Mouse (Mus musculus) induced T-regulatory cell, adult 2 months (primary cell): ENCODE results near the gene Slc25a25.
A peak's percentile ranks its signal among the peaks of the same experiment; 100 is the strongest.

Experiments
- DNase-seq: peaks from one replicate; pipeline ENCODE4 v3.0.0-alpha.2; 2012; ENCODE audit warnings: low read depth

The Slc25a25 gene

DNA sequence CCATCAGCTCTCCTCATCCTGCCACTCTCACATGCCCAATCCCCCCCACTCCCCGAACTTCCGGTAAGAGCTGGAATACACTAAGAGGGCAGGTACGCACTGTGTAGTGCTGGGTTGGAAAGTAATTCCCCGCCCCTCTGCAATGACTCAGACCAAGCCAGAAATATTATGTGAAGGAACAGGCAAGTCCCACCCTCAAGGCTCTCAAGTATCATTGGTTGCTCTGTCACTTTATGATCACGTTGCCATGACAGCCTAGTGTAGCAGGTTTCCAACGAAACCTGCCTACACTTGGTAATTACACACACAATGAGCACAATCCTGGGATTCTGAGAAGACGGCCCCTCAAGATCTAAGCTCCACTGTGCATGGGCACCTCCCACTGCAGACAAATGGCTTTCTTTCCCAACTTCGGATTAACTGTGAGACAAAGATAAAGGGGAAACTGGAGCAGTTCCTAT, 23.0 kb downstream of the Slc25a25 start:
- peak; percentile 52 for DNase-seq

DNA sequence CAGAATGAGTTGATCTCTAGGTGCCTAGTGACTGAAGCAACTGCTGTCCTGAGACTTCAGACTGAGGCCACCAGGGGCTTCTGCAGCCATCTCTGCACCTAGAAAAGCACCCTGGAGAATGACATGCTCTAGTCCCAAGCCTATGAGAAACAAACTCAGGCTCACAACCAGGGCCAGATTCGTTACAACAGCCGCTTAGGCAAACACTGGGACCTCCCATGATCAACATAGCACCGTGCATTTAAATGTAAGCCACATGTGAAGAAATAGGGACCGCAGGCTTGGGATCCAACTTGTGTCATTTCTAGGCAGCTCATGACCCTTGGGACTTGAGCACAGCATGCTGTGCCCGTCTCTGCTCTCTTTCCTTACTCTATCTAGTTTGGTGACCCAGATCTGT, 23.5 kb downstream of the Slc25a25 start:
- no peak for DNase-seq

DNA sequence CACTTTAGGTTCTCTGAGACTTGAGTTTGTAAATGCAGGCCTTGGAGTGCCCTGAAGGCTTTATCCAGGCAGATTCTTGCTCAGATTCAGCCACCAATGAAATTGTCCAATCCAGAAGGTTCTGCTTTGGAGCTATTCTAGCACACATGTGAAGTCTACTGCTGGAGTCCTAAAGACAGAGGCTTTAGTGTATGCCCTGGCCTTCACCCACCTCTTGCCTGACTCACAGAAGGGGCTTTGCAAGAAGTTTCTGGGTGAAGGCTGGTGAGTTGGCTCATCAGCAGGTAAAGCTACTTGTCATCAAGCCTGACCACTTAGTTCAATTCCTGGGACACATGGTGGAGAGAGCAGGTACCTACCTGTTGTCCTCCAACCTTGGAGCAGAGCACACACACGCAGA, 25.1 kb downstream of the Slc25a25 start:
- no peak for DNase-seq

DNA sequence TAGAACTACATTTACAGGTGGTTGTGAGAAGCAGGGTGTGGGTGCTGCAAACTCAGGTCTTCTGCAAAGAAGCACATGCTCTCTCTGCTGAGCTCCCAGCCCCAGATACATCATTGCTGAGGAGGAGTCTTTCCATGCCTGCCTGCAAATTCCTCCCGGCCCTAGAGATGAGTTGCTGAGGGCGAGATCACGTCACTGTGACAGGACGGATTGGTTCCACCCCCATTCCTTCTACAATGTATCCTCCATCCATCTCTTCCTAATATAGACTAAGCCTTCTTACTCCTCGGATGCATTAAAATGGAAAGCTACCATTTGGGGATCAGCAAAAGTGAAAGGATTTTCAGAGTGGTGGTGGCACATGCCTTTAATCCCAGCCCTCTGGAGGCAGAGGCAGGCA, 25.7 kb downstream of the Slc25a25 start:
- DNase-seq, result no peak

DNA sequence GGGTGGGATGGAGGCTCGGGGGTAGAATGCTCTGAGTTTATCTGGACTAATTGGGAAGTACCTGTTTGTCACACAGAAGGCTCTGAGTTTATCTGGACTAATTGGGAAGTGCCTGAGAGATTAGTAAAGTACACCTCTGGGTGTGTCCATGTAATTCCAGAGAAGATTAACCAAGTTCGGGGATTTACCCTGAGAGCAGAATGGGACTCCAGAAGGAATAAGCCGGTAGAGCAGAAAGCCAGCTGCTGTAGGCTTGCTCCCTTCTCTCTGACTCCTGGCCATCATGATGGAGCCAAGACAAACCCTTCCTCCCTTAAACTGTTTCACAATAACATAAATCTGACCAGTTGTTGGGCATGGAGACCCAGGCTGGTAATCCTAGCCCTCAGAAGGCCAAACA, 26.4 kb downstream of the Slc25a25 start:
- DNase-seq, result no peak

DNA sequence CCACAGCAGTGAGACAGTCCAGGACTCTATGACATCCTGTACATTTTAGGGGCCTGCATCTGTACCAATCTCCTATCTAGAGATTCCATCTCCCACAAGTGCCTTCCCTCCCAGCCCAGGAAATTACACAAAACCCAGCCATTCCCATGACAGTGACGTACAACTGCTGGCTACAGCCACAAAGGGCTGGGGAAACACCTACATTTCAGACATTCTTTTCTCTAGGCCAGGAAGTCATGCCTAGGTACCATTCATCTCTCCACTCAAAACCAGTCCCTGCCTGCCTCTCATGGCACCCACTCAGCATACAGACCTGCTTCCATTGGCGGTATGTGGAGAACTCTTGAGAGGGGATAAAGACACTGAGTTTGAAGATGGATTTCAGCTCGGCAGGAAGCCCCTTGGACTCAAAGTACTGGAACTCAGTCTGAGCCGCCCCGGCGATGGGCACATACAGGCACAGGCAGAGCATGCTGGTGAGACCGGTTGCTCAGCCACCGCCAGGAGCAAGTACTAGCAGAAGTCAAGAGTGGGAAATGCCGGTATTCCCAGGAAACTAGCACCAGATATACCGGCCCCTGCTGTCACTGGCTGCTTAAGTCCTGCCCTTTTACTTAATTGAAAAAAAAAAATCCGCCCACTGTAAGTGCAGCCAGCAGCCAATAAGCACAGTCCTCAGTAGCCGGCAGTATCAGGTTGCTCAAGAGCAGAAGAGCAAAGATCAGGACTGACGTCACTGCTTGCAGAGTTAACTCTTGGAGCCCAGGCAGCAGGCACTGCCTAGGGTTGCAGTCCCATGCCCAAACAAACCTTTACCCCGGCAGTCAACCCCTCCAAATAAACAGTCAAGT, 27.5 kb downstream of the Slc25a25 start:
- DNase-seq, result peak; percentile 74

DNA sequence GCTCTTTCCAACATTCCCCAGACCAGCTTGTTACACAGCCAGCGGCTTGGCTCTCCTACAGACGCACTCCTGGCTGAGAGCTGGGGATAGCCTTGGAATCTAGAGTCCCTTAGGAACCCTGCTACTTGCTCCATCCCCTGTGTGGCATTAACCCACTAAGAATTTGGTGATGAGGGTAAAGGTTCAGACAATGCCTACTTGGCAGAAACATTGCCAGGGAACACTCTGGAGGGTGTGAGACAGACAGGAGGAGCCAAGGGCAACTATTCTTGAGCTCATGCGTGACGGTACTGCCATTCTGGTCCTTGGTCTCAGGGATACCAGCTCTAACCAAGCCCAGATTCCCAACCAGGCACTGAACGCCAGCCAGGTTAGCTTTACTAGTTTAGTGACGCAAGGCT, 29.4 kb downstream of the Slc25a25 start:
- no peak for DNase-seq

DNA sequence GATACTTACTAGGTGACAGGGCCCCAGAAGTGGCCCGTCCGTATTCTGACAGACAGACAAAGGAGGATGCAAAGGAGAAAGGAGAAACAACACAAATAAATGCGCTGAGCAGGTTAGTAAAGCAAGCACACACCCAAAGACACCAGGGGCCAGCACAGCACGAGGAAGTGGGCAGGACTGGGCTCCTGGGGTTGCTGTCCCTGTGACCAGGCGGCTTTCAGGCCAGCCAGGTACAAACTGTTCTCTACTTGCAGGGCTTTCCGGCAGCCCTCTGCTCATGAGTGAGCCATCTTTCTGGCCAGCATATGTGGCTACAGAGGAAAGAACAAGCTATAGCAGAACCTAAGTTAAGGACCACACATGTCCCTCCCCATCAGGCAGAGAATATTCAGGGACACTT, 30.6 kb downstream of the Slc25a25 start:
- DNase-seq, result no peak

DNA sequence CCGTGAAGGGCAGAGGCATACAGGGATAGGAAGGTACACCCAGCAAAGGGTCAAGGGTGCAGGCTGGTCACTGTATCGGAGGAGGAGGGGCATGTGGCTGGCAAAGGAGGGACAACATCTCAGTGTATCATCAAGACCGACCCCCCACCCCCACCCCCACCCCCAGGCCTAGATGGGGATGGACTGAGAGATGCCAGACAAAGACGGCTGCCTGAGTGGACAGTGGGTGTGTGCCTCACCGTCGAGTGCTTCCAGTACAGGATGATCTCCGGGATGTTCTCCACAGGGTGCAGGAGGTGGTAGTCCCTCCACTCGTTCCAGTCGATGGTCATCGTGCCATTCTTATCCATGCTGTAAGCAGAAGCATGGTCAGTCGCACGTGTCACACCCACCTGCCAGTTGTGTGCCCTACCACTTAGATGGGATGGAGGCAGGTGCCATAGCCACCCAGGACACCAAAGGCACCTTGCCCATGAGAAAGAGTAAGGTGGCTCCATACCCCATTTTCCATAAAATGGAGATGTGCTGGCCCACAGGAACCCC, 31.1 kb downstream of the Slc25a25 start:
- DNase-seq, result no peak

DNA sequence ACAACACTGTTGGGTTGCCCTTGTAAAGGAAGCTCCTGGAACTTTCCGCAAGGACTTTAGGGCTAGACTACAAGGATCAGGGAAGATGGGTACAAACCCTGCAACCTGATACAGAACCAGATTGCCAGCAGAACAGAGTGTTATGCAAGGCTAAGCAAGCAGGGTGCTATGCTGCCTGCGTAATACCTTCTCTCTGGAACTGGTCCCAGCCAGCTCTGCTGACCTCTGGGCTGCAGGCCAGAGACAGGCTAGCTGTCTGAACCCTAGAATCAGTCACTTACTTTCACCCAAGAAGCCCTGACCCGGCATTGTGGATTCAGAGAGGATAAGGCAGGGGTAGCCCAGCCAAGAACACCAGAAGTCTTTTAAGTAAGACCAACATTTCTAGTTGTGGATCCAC, 31.9 kb downstream of the Slc25a25 start:
- no peak for DNase-seq

DNA sequence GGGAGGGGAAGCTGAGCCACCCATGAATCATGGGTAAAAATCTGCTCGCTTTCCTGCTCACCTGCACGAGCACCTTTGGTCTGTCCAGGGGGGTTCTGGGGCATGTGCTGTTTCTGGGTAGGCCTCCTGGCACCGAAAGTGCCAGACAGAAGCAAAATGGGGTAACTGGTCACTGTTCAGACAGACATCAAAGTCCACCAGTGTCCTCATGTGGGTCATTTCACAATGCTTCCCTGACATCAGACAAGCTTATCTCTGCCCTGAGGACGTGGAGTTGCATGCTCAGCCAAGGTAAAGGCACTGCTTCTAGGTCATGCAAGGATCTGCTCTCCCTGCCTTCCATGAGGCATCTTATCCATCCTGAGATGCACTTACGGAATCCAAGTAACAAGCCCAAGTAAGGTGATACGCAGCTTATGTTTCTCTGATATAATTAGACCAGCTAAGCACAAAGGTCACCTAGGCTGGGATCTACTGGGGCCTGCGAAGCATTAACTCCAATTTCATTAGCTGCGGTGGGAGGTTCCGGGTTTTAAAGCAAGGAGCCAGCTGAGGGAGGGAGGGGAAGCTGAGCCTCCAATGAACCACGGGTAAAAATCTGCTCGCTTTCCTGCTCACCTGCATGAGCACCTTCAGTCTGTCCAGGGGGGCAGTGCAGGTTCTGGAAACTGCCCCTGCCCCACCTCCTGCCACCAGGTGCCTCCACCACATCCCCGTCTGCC, 32.7 kb downstream of the Slc25a25 start:
- no peak for DNase-seq

DNA sequence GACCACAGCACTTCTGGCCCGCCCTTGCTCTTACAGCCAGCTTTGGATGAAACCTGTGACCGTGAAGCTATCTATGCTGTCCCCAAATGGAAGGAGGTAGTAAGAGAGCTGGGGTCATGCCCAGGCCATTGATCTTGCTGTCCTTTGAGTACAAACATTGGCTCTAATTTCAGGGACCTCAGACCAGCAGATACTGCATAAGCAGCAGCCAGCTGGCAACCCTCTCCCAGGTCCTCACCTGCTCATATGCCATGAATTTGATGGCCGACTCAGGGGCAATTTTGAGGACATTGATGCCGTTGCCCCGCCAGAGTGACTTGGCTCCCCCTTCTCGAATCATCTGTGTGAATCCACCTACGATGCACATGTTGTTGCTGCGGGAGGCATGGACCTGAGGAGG, 33.8 kb downstream of the Slc25a25 start:
- no peak for DNase-seq

DNA sequence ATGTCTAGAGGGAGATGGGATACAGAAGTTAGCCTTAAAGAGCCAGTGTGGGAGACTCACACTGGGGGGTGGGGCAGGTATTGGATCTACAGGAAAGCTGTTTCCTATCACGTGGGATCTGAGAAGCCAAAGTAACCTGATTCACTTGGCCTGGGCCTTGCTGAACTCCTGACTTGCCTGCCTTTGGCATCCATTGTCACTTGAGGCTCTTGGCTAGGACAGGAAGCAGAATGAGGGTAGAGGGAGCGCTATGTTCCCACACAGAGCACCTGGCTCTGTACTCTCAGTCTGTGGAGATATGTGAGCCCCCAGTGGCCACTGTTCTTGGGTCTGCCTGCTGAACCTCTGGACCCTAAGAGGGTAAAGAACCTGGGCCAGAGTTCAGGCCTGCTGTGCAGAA, 34.7 kb downstream of the Slc25a25 start:
- DNase-seq, result no peak

DNA sequence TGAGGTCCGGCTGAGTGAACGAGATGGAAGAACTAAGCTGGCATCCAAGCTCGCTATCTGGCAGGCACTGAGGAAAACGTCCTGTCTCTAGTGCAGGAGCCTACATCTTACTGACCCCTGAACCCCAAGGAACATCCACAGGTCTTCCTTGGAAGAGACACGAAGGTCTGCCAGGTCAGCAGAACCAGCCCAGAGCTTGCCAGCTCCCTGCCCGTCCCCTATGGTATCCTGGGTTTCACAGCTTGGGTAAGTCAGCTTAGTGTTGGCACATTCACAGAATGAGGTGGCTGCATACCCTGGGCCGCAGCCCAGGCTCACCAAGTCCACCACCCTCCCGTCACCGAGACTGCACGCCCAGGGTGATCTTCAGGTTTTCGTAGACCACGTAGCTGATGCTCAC, 35.4 kb downstream of the Slc25a25 start:
- DNase-seq, result no peak

DNA sequence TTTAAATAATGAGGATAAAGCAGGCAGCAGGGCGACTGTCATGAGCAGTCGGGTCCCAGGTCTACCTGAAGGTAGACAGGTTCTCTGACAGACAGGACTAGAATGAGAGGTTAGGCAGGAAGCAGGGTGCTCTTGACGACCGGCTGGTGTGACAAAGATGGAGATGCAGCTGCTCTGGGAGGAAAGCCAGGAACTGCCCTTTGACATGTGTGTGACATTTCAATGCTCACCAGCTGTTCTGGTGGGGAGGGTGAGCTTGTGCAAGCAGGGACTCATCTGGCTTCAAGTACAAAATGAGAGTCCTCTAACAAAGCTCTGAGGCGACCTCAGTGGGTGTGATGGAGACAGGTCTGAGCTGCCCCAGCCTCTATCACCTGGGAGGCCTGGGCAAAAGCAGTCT, 37.3 kb downstream of the Slc25a25 start:
- DNase-seq, result no peak

DNA sequence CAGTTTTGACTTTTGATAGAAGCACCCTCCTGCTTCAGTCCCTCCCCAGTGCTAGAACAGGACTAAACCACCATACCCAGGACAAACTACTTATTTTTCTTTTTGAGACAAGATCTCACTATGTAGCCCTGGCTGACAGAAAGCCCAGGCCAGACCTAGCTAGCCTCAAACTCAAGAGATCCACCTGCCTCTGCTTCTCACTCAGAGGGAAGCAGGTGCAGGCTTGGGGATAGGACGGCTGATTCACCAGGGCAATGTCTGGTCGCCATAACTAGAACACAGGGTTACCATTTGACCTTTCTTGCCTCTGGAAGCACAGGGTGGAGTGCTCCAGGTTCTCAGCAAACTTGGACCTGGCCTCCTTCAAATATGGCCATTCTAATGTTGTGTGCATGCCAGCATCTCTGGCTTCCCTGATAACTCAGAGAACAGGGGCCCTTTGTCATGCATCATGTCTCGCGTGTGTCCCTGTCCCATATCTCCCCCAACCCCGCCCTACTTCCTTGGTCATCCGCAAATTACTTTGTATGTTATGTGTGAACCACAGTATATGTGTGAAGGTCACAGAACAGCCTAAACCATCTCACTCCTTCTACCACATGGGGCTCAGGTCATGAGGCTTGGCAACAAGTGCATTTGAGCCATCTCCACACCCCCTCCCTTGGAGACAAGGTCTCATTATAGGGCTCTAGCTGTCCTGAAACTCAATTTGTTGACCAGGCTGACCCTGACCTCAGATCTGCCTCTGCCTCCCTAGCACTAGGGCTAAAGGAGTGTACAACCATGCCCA, 38.3 kb downstream of the Slc25a25 start:
- DNase-seq, result no peak

DNA sequence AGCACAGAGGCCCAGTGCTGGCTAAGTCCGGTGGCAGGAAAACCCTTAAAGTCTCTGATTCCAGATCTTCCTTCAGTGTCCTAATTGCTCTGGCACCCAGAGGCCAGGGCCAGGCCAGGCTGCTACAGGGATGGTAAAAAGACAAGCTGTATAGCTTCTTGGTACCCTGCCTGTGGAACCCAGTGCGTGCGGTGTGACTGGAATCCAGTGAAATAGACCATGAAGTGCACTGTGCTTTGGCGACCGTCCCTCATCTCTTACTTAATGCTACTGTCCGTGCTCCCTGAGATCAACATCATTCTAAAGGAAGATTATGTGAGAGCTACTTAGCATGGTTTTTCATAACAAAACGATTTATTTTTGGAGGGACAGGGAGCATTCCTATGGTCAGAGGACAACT, 39.8 kb downstream of the Slc25a25 start:
- no peak for DNase-seq

DNA sequence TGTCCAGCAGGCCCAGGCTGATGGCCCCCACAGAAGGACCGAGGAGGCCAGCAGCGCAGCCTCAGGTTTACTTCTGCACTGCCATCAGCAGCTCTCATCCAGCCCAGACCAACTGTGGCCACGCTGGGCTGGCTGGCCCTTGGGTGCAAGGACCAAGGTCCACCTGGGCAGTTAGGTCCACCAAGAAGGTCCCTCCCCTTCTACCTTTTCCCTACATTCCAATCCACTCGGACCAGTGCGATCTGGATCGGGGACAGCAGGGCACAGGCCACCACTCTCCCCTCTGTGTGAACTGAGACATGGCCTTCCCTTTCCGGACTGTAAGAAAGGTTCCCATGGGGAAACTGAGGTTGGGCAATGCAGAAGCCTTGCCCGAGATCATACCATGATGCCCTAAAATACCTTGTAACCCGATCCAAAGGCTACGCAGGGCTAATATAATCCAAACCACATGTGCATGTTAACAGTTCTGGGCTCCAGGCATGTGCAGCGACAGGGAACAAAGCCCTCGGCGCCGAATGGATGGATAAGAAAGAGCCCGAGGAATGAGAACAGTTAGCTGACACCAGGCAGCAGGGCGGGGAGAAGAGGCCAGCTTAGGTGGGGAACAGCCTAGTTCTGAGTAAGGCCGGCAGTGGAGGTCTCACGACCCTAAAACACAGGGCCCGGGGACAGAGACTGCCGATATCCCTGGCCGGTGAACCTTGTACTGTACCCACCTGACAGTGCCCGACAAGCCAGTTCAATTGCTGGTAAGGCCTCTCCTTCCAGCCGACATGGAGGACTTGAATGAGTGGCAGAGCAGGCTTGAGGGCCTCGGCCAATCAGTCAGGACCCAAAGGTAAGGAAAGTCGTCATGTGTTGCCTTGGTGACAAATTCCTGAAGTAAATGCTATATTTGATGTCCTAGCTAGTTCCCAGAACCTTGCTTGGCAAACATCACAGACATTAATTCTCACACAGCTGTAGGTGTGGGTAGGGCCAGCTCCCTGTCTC, 42.5 kb downstream of the Slc25a25 start:
- no peak for DNase-seq

DNA sequence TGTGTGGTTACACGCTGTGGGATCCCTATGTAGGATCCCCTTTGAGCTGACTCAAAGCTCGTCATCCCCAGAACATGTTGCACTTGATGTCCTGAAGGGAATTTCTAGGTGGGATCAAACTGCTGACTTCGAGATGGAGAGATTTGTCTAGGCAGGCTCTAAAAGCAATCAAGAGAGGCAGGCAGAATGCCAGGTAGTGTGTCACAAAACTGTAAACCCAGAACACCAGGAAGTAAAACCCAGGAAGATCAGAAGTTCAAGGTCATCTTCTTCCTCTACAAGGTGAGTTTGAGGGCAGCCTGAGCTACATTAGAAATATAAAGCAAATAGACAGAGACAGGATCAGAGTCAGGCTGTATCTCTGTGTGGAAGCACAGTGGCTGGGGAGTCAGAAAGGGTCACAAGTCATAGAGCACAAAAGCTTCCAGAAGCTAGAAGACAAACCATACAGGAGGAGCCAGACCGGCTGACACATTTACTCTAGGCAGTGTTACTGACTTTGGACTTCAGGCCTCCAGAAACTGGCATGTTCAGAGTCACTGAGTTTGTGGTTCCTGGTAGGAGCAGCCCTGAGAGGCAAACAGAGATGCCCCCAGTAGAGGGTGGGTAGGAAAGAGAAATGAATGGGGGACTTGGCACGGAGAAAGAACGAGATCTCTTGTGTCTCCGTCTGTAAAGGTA, 44.0 kb downstream of the Slc25a25 start:
- no peak for DNase-seq

DNA sequence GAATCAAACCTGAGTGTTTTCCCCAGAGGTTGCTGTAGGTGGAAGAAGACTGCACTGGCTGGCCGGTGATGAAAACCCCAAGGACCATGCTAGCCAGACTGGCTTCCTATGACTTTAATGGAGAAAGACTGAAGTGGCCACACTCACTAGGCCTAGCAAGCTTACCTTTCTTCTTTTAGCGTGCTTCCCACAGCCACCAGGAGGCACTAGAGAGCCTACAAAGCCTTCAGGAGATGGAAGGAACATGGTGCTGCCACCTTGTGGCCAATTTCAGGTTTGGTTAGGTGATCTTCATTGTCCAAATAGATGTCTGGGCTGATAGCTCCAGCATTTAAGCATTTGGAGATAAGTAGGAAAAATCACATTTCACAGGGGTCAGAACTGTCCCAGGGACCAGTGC, 46.6 kb downstream of the Slc25a25 start:
- DNase-seq, result peak; percentile 100

DNA sequence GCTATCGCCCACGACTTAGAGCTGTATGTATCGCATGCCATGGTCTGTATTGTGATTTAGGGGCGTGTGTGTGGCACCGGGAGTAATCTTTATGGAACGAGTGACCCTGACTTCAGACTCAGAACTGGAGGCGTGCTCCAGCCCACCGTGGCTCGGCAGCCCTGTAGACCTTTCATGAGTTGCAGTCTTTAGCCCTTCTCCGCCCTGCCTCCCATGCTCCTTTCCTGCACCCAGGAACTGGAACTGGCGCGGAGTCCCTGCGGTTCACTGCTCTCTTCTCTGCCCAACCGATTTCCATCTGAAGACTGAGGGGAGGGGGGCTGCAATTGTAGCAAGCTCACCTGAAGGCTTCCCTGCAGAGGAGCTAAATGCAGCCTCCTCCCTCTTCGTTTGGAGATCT, 54.5 kb downstream of the Slc25a25 start:
- DNase-seq, result no peak
